Mouse (Mus musculus): ENCODE results near the gene Olfr1371.
"Not testable (repeated sequence)": the region's sequence is repeated elsewhere in the genome, so short reads cannot be mapped to it uniquely, and the experiment has no call there.

Olfr1371 gene

GRCm38 (mm10) chr11:52223968-52224682 is 10.3 kb upstream of the Olfr1371 start:
- no peak for DNase-seq

- DNase-seq: no peak
These were observed 9.1 kb upstream of the Olfr1371 start for GRCm38 (mm10) chr11:52222891-52223290.

- not testable (repeated sequence) for DNase-seq
These were observed 8.1 kb upstream of the Olfr1371 start for GRCm38 (mm10) chr11:52221921-52222320.

- peak; percentile 35 for DNase-seq
These were observed 6.5 kb upstream of the Olfr1371 start for GRCm38 (mm10) chr11:52220282-52220681.

- not testable (repeated sequence) for DNase-seq
These were observed 17.2 kb downstream of the Olfr1371 start for GRCm38 (mm10) chr11:52196496-52197023.

GRCm38 (mm10) chr11:52180651-52181050 is 33.1 kb downstream of the Olfr1371 start:
- DNase-seq: not testable (repeated sequence)

- not testable (repeated sequence) for DNase-seq
These were observed 33.9 kb downstream of the Olfr1371 start for GRCm38 (mm10) chr11:52179897-52180296.

- no peak for DNase-seq
These were observed 45.3 kb downstream of the Olfr1371 start for GRCm38 (mm10) chr11:52168461-52168860.

GRCm38 (mm10) chr11:52167901-52168302 is 45.9 kb downstream of the Olfr1371 start:
- DNase-seq: not testable (repeated sequence)

GRCm38 (mm10) chr11:52167126-52167525 is 46.7 kb downstream of the Olfr1371 start:
- peak; percentile 4 for DNase-seq

- DNase-seq: no peak
These were observed 49.9 kb downstream of the Olfr1371 start for GRCm38 (mm10) chr11:52163926-52164325.
